Mouse (Mus musculus) liver, adult (tissue): ENCODE measurements around the gene Gm49711.

Experiments
- GATA4 ChIP-seq: IDR thresholded peaks from 2 replicates; pipeline ENCODE4 v1.6.1; 2014; ENCODE audit warnings: mild to moderate bottlenecking, low read length; ENCODE audit not compliant: insufficient replicate concordance

The Gm49711 gene

GRCm38 (mm10) chr16:92052569-92052968 lies 5.5 kb upstream of the Gm49711 start:
- no peak for TF ChIP-seq GATA4

DNA sequence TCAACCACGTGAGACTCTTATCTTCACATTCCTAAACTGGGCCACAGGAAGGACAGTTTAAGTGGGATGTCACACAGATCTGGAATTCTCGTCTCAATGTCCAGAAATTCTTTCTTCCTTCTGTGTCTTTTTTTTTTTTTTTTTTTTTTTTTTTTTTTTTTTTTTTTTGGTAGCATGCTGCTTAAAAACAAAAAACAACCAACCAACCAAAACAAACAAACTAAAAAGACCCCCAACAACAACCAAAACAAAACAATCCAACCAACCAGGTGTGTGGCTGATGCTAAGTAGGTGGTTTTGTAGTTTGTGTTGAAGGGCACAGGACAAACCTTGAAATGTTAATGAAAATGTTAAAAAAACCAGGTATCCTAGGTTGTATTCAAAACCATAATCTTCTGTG lies 1.4 kb upstream of the Gm49711 start:
- TF ChIP-seq GATA4 = no peak

DNA sequence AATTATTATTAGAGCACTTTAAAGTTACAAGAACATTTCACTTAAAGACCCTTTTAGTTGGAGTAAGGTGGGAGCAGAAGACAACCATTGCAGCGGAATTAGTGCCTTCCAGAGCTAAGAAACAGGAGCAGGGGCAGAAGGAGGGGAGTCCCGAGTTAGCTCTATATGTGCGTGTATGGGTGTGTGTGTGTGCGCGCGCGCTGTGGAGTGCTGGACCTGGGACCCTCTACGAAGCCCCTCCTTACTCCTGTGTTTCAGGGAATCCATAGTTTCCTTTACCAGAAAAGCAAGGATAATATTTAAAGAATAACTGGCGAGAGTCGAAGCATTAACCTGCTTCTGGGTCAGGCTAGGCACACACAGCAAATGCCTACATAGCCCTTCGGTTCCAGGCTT lies 662 bp upstream of the Gm49711 start:
- TF ChIP-seq GATA4 = no peak

DNA sequence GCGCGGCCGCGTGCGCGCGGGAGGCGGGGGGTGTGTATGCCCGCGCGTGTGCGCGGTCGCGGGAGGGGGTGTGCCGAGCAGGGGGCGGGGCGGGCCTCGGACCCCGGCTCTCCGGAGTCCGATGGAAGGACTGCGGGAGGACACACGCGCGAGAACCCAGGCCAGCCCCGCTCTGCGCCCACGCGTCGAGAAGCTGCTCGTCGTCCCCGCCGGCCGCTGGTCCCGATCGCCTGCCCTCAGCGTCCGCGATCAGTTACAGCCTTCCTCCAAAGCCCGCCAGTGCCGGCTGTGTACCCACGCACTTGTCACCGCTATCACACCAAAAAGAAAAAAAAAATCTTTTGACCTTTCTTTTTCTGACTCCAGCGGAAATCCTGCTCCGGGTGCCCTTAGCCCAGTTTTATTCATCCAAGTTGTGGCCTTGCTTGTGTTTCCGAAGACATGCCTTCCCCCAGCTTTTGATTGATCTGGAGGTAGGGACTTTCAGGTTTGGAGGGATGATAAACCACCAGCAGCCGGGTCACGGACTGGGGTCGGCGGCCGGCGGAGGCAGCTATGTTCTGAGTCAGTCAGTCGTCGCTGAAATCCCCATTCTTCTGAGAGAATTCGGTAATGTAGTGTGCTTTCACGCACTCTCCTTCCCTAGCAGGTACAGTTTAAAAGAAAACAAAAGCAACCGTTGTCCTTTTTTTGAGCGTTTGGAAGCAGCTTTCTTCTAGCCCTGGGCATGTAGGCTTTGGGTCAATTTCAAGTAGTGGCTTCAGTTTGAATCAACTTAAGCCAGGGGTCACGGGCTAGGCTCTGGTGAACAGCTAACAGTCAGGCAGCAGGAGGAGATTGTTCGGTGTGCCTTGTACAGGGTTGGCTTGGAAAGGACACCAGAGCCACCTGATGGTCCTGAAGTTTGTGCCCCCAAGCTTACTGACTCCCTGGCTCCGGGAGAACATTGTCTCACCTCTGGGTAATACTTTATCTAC lies 816 bp downstream of the Gm49711 start:
- no peak; the same call in 1 of the 2 replicates for TF ChIP-seq GATA4

DNA sequence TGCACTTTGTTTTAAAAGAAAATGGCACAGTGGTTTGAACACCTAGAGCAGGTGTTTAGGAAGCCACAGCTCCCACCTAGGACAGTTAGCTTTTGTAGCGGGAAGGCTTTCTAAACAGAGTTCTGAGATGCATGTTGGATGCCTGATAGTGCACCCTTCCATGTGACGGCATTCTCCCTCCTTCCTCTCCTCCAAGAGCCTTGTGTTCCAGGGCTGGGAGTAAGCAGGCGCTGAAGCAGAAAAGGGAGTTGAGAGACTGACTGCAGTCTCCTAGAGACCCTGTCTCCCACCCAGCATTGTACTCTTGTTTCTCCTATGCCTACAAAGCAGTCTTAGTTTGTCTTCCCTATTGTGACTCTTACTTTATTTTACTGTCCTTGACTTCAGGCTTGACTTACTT lies 2.1 kb downstream of the Gm49711 start:
- no peak for TF ChIP-seq GATA4

DNA sequence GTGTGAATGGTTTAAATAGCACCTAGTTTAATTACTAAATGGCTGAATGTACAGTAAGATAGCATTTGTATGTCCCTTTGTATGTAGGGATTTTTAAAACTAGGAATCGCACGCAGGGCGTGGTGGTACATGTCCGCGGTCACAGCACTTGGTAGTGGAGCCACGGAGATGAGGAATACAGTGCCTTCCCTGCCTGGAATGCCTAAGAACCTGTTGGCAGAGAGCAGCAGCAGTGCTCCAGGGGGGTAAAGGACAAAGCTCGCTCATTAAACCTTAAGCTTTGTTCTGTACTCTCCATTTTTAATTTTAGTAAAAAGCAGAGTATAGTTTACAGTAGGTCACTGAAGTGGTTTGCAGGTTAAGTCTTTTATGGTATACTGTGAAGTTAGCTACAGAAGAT lies 3.5 kb downstream of the Gm49711 start:
- TF ChIP-seq GATA4 = no peak

DNA sequence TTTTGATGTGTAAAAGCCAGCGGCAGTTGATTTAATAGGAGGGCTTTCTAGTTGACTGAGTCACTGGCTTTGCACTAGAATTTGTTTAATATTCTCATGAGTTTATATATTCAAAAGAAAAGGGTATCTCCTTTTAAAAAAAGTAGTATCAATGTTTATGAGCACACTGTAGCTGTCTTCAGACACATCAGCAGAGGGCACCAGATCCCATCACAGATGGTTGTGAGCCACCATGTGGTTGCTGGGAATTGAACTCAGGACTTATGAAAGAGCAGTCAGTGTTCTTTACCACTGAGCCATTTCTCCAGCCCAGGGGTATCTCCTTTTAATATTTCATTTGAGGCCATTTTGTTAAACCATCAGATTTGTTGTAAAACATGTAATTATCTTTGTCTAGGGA lies 4.7 kb downstream of the Gm49711 start:
- TF ChIP-seq GATA4 = no peak

DNA sequence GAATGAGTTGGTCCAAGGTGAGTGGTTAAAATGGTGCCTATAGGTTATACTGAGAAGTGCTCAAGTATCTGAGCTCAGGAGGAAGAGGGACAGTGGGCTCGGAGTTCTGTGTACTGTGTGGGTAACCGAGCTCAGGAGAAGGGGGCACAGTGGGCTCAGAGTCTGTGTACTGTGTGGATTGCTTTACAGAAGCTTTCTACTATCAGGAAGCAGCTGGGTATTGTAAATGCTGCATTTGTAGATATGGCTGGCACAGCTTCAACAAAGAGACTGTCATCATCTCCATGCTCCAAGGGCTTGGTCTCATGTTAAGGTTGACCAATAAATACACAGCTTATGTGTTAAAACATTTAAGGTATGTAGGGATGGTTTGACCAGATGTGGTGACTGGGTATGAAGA lies 6.7 kb downstream of the Gm49711 start:
- no peak for TF ChIP-seq GATA4

DNA sequence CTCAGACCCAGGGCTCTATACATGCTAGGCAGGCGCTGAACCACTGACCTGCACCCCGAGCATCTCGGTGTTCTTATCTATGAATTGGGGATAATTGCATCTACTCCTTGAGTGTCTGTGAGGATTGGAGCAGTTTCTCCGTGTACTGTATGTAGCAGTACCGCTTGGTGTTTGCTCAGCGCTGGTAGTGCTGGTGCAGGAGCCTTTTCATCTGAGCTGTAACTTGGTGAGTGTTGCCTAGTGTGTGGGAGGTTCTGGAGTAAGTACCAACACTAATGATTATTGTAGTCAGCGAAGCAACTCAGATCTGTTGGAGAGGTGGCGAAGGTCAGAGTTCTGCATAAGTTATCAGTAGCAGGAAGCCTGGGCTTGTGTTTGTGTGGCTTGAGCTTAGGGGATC lies 12.2 kb downstream of the Gm49711 start:
- TF ChIP-seq GATA4 = no peak

DNA sequence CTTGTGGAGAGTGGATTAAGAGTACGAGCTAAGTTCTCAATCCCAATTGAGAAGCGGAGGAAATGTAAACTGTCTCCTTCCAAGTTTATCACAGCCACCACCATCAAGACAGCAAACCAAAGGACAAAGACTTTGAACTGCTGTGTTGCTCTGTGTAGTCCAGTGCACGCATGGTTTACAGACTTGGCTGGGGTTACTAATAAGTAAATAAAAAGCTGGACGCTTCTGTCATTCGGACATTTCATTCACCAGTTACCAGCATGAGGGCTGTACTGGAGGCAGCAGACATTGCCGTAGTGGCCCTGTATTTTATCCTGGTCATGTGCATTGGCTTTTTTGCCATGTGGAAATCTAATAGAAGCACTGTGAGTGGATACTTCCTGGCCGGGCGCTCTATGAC lies 18.7 kb downstream of the Gm49711 start:
- TF ChIP-seq GATA4 = no peak

DNA sequence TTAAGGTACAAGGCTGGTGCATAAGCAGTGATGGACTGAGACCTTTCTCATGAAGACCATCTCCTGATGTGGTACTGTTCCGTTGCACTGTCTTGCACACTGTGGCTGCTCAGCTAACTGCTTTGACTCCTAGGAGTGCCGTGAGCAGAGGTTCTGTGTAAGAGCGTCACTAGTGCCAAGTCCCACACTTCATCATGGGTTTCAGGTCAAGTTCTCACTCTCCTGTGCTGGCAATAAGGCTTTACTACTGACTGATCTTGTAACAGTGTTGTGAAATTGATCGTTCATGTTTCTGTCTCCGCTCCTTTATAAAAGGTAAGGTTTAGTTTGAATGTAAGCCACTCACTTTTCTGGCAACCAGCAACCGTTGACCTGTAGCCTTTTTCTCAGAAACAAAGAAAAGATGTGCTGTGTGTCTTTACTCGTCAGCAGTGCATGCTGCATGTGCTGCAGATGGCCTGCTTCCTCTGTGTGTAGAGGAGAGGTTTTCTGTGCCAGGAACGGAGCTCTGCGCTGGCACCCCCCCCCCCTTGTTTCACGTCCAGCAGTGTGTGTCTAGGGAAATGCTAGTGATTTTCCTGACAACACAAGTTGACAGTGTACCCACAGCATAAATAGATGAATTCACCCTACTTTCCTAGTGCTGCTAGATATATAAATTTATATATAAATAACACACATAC lies 25.8 kb downstream of the Gm49711 start:
- no peak for TF ChIP-seq GATA4

DNA sequence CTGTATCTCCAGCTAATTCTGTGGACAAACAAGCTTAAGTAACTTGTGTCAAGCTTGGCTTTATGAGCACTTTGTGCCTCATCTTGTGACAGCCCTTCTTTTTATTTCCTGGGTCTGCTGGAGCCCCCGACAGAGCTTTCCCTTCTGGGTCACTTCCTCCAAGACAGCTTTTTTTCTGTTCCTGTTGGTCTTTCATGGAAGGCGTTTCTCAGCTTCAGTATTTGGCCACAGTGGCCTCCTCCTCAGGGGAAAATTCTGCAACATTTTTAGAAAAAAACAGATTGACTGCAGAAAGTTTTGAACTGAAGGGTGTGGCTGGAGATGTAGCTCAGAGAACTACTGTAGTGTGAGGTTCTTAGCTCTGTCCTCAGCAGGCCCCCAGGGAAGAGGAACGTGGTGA lies 31.1 kb downstream of the Gm49711 start:
- TF ChIP-seq GATA4 = no peak

DNA sequence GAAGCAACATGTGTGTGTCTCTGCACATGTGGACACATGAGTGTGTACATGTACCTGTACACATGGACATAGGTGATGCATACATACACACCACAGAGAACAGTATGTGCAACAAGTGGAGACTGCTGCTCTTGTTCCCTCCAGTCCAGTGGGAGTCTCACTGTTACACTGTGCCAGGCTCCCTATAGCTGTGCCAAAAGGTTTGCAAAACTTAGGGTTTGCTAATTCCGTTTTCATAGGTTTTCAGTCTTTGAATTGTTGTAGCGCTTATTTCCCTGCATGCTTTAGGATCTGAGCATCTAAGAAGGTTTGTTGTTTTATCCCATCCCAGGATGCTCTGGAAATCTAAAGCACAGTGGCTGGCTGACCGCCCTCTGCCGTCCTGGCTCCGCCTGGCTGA lies 33.8 kb downstream of the Gm49711 start:
- TF ChIP-seq GATA4 = no peak

GRCm38 (mm10) chr16:92098351-92099051 lies 40.4 kb downstream of the Gm49711 start:
- no peak for TF ChIP-seq GATA4

DNA sequence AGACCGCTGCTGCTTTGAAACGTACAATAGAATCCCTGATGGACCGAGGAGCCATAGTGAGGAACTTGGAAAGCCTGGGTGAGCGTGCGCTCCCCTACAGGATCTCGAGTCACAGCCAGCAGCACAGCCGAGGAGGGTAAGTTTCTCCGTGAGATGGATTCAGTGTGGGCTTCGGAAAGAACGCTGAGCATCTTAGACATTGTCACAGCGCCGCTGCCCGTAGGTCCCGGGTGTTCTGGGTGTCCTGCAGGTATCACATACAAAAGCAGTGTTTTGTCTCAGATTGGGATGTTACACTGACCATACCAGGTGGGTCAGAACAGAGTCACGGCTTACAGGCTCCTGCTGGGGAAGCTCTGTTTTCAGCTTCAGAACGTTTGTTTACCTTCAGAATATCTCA lies 41.5 kb downstream of the Gm49711 start:
- no peak for TF ChIP-seq GATA4

GRCm38 (mm10) chr16:92100111-92100510 lies 42.0 kb downstream of the Gm49711 start:
- no peak for TF ChIP-seq GATA4
